Mouse (Mus musculus) layer of hippocampus, adult 18-20 months (tissue): Measurements from ENCODE around the gene Olfr1317. TPM values are rescaled to one million over a fixed set of nuclear protein-coding genes. Genes with fewer than 3 reads are reported as not detected.

Experiments
- DNase-seq, 2 experiments: peaks; one replicate each; pipeline ENCODE4 v3.0.0; 2022; ENCODE audit warnings: low spot score in 2 of 2
- long read RNA-seq: library from polyadenylated mRNA; stranded (forward); transcript quantifications from one replicate; pipeline ENCODE4 v2.0.0, GENCODE M21; 2021
- total RNA-seq, 2 experiments: library from RNA; stranded (reverse); gene quantifications; 2 replicates each; pipeline ENCODE4 v1.2.3; 2021

Gene Olfr1317
- not detected for total RNA-seq
- long read RNA-seq: 0 reads

DNA sequence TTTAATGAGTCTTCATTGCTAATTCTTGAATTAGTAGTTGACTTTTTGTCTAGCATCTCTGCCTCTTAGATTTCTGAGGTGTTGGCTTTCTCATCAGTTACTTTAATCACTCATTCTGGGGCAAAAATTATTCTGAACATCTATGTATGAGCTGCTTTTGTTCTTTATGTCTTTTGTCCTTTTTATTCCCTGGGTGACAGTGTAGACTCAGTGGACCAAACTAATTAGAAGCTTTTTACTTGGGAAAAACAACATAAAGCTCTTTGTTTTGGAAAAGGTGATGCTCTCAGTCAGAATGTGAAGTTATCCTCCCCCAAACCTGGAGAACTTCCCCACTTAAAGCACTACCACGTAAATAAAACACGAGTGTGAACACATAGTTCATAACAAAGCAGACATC lies at the start of gene Olfr1317:
Gene Olfr1317 (plus strand): TSS at position 301 of the 400 bp plus-strand sequence.
- DNase-seq: no peak

DNA sequence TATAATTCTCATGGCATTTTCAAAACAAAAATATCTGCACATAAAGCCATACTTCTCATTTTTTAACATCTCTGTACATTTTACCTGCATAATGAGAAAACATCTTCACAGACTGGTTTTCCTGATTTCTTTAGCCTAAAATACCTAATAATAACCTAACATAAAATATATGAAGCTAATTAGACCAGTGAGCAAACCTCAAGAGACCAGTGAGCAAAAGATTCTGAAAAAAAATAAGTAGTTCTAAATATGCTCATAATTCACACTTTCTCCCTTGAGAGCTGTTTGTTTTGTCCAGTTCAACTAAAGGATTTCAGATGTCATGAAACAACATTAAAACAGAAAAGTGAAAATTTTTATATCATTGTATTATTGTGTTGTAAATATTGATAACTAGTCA lies 43.4 kb upstream of the Olfr1317 start, which contains the start of gene Olfr1314:
Gene Olfr1314 (minus strand): TSS at position 101 of the 400 bp plus-strand sequence.
- no peak for DNase-seq

DNA sequence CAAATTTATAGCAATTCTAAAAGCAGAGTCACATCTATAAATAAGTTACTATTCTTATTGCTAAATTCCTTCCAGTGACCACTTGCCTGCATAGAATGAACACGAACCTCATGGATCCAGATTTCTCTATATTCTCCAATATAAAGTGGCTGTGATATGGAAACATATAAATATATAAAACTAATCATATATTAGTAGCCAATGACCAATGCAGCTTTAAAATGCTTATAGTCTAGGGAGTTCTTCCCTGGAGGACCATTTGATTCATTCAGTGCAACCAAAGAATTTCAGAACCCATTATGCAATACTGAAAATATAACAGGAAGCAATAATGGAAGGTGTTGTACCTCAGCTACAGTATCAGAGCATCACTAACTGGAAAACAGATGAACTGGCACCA lies 24.8 kb upstream of the Olfr1317 start, which contains the start of gene Olfr1315-ps1:
Gene Olfr1315-ps1 (minus strand): TSS at position 101 of the 400 bp plus-strand sequence.
- DNase-seq: no peak

DNA sequence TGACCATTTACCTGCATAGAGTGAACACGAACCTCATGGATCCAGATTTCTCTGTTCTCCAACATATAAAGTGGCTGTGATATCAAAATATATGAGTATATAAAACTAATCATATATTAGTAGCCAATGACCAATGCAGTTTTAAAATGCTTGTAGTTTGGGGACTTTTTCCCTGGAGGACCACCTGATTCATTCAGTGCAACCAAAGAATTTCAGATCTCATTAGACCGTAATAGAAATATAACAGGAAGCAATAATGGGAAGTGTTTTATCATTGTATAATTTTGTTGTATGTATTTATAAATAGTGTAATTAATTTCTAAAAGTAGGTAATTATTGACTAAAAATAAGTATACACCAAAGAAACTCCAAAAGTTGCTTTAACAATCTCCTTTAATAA lies 5.3 kb upstream of the Olfr1317 start, which contains the start of gene Olfr1316:
Gene Olfr1316 (minus strand): TSS at position 101 of the 400 bp plus-strand sequence.
- no peak for DNase-seq

DNA sequence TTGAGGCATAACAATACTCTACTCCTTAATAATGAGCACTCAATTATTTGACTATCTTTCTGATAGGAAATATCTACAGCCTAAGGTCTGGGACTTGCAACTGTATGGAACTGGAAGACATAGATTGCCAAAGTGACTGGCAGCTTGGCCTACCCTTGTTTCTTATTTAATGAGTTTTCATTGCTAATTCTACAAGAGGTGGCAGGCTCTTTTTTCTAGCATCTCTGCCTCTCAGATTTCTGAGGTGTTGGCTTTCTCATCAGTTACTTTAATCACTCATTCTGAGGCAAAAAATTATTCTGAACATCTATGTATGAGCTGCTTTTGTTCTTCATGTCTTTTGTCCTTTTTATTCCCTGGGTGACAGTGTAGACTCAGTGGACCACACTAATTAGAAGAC lies 13.8 kb downstream of the Olfr1317 start, which contains the start of gene Olfr1318:
Gene Olfr1318 (plus strand): TSS at position 301 of the 400 bp plus-strand sequence.
- no peak for DNase-seq

Other genes starting within 250 kb of the Olfr1317 start
- gene Olfr1306, start 224.1 kb upstream of the Olfr1317 start, total RNA-seq: not detected
- under 1 TPM in 1 of 2 experiments, not detected in 1; 0.02 TPM for gene Olfr1307, start 190.9 kb upstream of the Olfr1317 start, total RNA-seq
- gene Olfr1308, start 175.4 kb upstream of the Olfr1317 start, total RNA-seq: not detected
- gene Olfr1309, start 150.0 kb upstream of the Olfr1317 start, total RNA-seq: not detected
- gene Olfr1310, start 127.6 kb upstream of the Olfr1317 start, total RNA-seq: not detected
- not detected for gene Olfr1311, start 115.9 kb upstream of the Olfr1317 start, total RNA-seq
- not detected for gene Olfr1312, start 90.1 kb upstream of the Olfr1317 start, total RNA-seq
- gene Olfr1313, start 62.5 kb upstream of the Olfr1317 start, total RNA-seq: not detected
- gene Olfr1314, start 43.5 kb upstream of the Olfr1317 start, total RNA-seq: not detected
- gene Olfr1315-ps1, start 24.9 kb upstream of the Olfr1317 start, total RNA-seq: not detected
- gene Olfr1316, start 5.4 kb upstream of the Olfr1317 start, total RNA-seq: not detected
- gene Olfr1318, start 13.9 kb downstream of the Olfr1317 start, total RNA-seq: not detected
- 10 to 100 TPM; 75.4 to 81.1 TPM for gene Lpcat4, start 99.1 kb downstream of the Olfr1317 start, total RNA-seq
- gene Nutm1, start 119.0 kb downstream of the Olfr1317 start, total RNA-seq: not detected
- 10 to 100 TPM; 52.4 TPM for gene Nop10, start 121.6 kb downstream of the Olfr1317 start, total RNA-seq
- 100 to 1,000 TPM; 102 to 105 TPM for gene Slc12a6, start 125.5 kb downstream of the Olfr1317 start, total RNA-seq
- gene Gm21985, start 126.0 kb downstream of the Olfr1317 start, total RNA-seq: 1 to 10 TPM; 2.0 to 3.8 TPM
- gene Emc4, start 227.7 kb downstream of the Olfr1317 start, total RNA-seq: 100 to 1,000 TPM; 125 to 126 TPM
- 10 to 100 TPM; 10.1 to 10.4 TPM for gene Katnbl1, start 238.9 kb downstream of the Olfr1317 start, total RNA-seq